Mouse (Mus musculus) liver, embryonic 16.5 days (tissue): ENCODE results near the gene Slc7a10. TPM values are rescaled to one million over a fixed set of nuclear protein-coding genes. Genes with fewer than 3 reads are reported as not detected.

Experiments
- ATAC-seq: fragments of 200-750 bp; cut with Nextera tagmentation; 2 replicates; pipeline ENCODE4 v1.8.0; 2017; ENCODE audit warnings: low read depth, mild to moderate bottlenecking, moderate number of reproducible peaks, moderate library complexity
- H3K27ac ChIP-seq: fragments of 300-500 bp; sonication (generic); 2 replicates; pipeline ENCODE4 v1.5.1; 2014; ENCODE audit warnings: mild to moderate bottlenecking, low read length
- H3K27me3 ChIP-seq: fragments of 300-500 bp; sonication (generic); 2 replicates; pipeline ENCODE4 v1.6.1; 2014; ENCODE audit warnings: low read depth, low read length, mixed read lengths; ENCODE audit not compliant: control insufficient read depth, insufficient read depth
- H3K36me3 ChIP-seq: fragments of 300-500 bp; sonication (generic); 2 replicates; pipeline ENCODE4 v1.6.1; 2014; ENCODE audit warnings: mild to moderate bottlenecking; ENCODE audit not compliant: control insufficient read depth, insufficient read depth
- H3K4me1 ChIP-seq: fragments of 300-500 bp; sonication (generic); 2 replicates; pipeline ENCODE4 v1.6.1; 2014; ENCODE audit warnings: low read depth, low read length, mixed read lengths; ENCODE audit not compliant: control insufficient read depth
- H3K4me2 ChIP-seq: fragments of 300-500 bp; sonication (generic); 2 replicates; pipeline ENCODE4 v1.6.1; 2014; ENCODE audit warnings: low read depth, low read length, mixed read lengths
- H3K4me3 ChIP-seq: fragments of 300-500 bp; sonication (generic); 2 replicates; pipeline ENCODE4 v1.5.1; 2014; ENCODE audit warnings: low read depth, mild to moderate bottlenecking, low read length
- H3K9ac ChIP-seq: fragments of 300-500 bp; sonication (generic); 2 replicates; pipeline ENCODE4 v1.6.1; 2014; ENCODE audit warnings: low read depth, low read length
- H3K9me3 ChIP-seq: fragments of 300-500 bp; sonication (generic); replicated peaks from 2 replicates; pipeline ENCODE4 v1.6.1; 2016; ENCODE audit warnings: low read length; ENCODE audit not compliant: control insufficient read depth
- WGBS: fragments of 180-500 bp; shearing (Covaris S2); extraction: QIAGEN DNeasy Blood & Tissue Kit; methylation state at CpG from one replicate; pipeline ENCODE4 v1.1.7; 2014; ENCODE audit not compliant: insufficient replicate concordance; 5-methylcytosine and 5-hydroxymethylcytosine counted together
- polyA plus RNA-seq: library from polyadenylated mRNA; unstranded; fragments of >200 nt; fragmentation: Nextera tagmentation; extraction: Ambion mirVana; gene quantifications from 2 replicates; pipeline ENCODE4 v1.2.1, GENCODE M21; 2015

Gene Slc7a10
- polyA plus RNA-seq, 1 experiment from 2014 or later, result 0.50 TPM

- no peaks in the 10 kb centered on the region for H3K9me3 ChIP-seq
- H3K9ac ChIP-seq, result no peak overlapping the region
- no peaks in the 10 kb centered on the region for H3K36me3 ChIP-seq
- ATAC-seq, result no peak
- no peak overlapping the region for H3K27ac ChIP-seq
- peaks cover 17% of the 10 kb centered on the region for H3K27me3 ChIP-seq
- no peak overlapping the region for H3K4me2 ChIP-seq
- H3K4me1 ChIP-seq, result no peaks in the 10 kb centered on the region
- WGBS, result 9% methylated on average over 2 of the region's 2 CpGs
- H3K4me3 ChIP-seq, result no peak overlapping the region
Observed at GRCm38 (mm10) chr7:35191276-35191675, 5.1 kb downstream of the Slc7a10 start.

- 59% methylated on average over 2 of the region's 2 CpGs for WGBS
Observed at GRCm38 (mm10) chr7:35197022-35197421, 10.8 kb downstream of the Slc7a10 start.

GRCm38 (mm10) chr7:35198981-35199754 lies 13.0 kb downstream of the Slc7a10 start:
- no peaks in the 10 kb centered on the region for H3K36me3 ChIP-seq
- WGBS, result 77% methylated on average over 12 of the region's 12 CpGs
- H3K9me3 ChIP-seq, result no peaks in the 10 kb centered on the region
- H3K4me1 ChIP-seq, result no peaks in the 10 kb centered on the region
- no peak overlapping the region for H3K9ac ChIP-seq
- no peak for ATAC-seq
- no peaks in the 10 kb centered on the region; the same call in 1 of the 2 replicates for H3K27me3 ChIP-seq
- no peak overlapping the region for H3K4me3 ChIP-seq
- no peak overlapping the region for H3K27ac ChIP-seq
- no peak overlapping the region for H3K4me2 ChIP-seq

More at GRCm38 (mm10) chr7:35197022-35197421, 10.8 kb downstream of the Slc7a10 start:
- no peak for ATAC-seq
- Histone ChIP-seq H3K4me1 (no peaks in the 10 kb centered on the region), H3K27ac (no peak overlapping the region), H3K36me3 (no peaks in the 10 kb centered on the region), H3K27me3 (no peaks in the 10 kb centered on the region; the same call in 1 of the 2 replicates), H3K4me3 (no peak overlapping the region), H3K9ac (no peak overlapping the region), H3K9me3 (no peaks in the 10 kb centered on the region), H3K4me2 (no peak overlapping the region)

GRCm38 (mm10) chr7:35199755-35200154 lies 13.6 kb downstream of the Slc7a10 start:
- Histone ChIP-seq H3K4me3 (no peak overlapping the region), H3K27me3 (no peaks in the 10 kb centered on the region; the same call in 1 of the 2 replicates), H3K27ac (no peak overlapping the region), H3K4me1 (no peaks in the 10 kb centered on the region), H3K9me3 (no peaks in the 10 kb centered on the region), H3K9ac (no peak overlapping the region), H3K36me3 (no peaks in the 10 kb centered on the region), H3K4me2 (no peak overlapping the region)
- ATAC-seq, result no peak

GRCm38 (mm10) chr7:35211791-35212190 lies 25.6 kb downstream of the Slc7a10 start:
- no peaks in the 10 kb centered on the region for H3K4me1 ChIP-seq
- 63% methylated on average over 4 of the region's 4 CpGs for WGBS

GRCm38 (mm10) chr7:35214442-35215222 lies 28.4 kb downstream of the Slc7a10 start:
- no peak overlapping the region; the same call in 1 of the 2 replicates for H3K9ac ChIP-seq
- under 1% methylated on average over 47 of the region's 79 CpGs for WGBS
- no peaks in the 10 kb centered on the region for H3K4me1 ChIP-seq
- peak; percentile 47; the same call in 1 of the 2 replicates for ATAC-seq
- no peak overlapping the region for H3K27ac ChIP-seq
- no peaks in the 10 kb centered on the region for H3K9me3 ChIP-seq
- H3K36me3 ChIP-seq, result no peaks in the 10 kb centered on the region
- peak overlapping the region; percentile 53 for H3K4me3 ChIP-seq
- H3K27me3 ChIP-seq, result peaks cover 33% of the 10 kb centered on the region
- peak overlapping the region; percentile 62 for H3K4me2 ChIP-seq

More at GRCm38 (mm10) chr7:35211791-35212190, 25.6 kb downstream of the Slc7a10 start:
- Histone ChIP-seq H3K9me3 (no peaks in the 10 kb centered on the region), H3K9ac (no peak overlapping the region), H3K4me3 (no peak overlapping the region), H3K27me3 (peaks cover 33% of the 10 kb centered on the region), H3K4me2 (no peak overlapping the region), H3K27ac (no peak overlapping the region), H3K36me3 (no peaks in the 10 kb centered on the region)
- ATAC-seq, result no peak

- Histone ChIP-seq H3K27me3 (peaks cover 33% of the 10 kb centered on the region), H3K4me2 (peak within 1 kb of the TSS; percentile 62), H3K9ac (no peak within 1 kb of the TSS; the same call in 1 of the 2 replicates), H3K4me1 (no peaks in the 10 kb centered on the region), H3K36me3 (no peaks in the 10 kb centered on the region), H3K27ac (no peak within 1 kb of the TSS), H3K4me3 (peak within 1 kb of the TSS; percentile 53), H3K9me3 (no peaks in the 10 kb centered on the region)
- peak; percentile 91 for ATAC-seq
- WGBS, result under 1% methylated on average over 44 of the region's 53 CpGs
Observed at GRCm38 (mm10) chr7:35215225-35215624, 29.0 kb downstream of the Slc7a10 start, which contains the start of gene Lrp3. TSS of gene Lrp3 (minus strand) at chr7:35215498.

GRCm38 (mm10) chr7:35215731-35216130 lies 29.5 kb downstream of the Slc7a10 start:
- WGBS, result 40% methylated on average over 5 of the region's 5 CpGs
- H3K4me1 ChIP-seq, result no peaks in the 10 kb centered on the region
- H3K27ac ChIP-seq, result no peak overlapping the region
- no peaks in the 10 kb centered on the region for H3K36me3 ChIP-seq
- peak overlapping the region; percentile 62; the same call in 1 of the 2 replicates for H3K4me2 ChIP-seq
- H3K27me3 ChIP-seq, result peaks cover 33% of the 10 kb centered on the region
- ATAC-seq, result no peak
- H3K4me3 ChIP-seq, result peak overlapping the region; percentile 53
- no peak overlapping the region for H3K9ac ChIP-seq
- no peaks in the 10 kb centered on the region for H3K9me3 ChIP-seq
